Mouse (Mus musculus): ENCODE measurements at regions not wholly inside any gene's neighbourhood (a gene's known extent, or its start where the extent isn't known, plus 50 kb on each side); places are given as distances from the start of the nearest gene placed in this dataset.

DNA sequence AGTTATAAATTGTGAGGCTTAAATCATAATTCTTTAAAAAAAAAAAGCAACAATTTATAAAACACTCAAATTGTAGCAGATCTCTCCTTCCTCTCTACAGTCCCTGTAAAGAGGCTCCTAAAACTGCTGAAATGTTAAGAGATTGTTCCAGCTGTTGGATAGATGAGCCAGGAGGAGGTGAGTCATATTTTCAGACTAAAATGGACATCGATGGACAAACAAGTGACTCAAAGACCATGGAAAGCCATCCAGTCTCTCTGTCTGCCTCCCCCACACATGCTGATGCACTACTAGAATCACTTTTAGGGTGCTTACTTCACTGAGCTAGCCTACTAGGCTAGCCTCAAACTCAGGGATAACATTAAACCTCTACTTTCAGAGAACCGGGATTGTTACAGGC is 561.5 kb downstream of the Tmem114 start:
- no peak for DNase-seq

DNA sequence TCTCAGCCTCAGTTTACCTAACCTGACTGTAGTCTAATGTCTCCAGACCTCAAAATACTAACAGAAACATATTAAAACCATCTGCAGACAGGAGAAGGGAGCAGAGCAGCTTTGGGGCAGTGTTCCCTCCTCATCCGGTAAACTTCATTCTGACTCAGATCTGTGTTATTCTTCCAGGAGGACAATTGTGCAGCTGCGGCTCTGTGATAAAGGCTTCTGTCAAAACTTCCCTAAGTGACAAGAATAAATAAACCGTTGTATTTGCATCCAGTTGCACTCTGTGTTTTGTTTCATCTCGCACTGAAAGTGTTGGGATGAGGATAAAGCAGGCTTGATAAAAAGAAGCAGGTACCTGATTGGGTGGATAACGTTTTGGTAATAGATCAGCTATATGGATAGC is 585.8 kb downstream of the Tmem114 start:
- no peak for DNase-seq

- peak in 1 of 2 experiments; percentile 5 for DNase-seq
Observed at GRCm38 (mm10) chr16:7831142-7831541, 593.8 kb downstream of the Tmem114 start.

DNA sequence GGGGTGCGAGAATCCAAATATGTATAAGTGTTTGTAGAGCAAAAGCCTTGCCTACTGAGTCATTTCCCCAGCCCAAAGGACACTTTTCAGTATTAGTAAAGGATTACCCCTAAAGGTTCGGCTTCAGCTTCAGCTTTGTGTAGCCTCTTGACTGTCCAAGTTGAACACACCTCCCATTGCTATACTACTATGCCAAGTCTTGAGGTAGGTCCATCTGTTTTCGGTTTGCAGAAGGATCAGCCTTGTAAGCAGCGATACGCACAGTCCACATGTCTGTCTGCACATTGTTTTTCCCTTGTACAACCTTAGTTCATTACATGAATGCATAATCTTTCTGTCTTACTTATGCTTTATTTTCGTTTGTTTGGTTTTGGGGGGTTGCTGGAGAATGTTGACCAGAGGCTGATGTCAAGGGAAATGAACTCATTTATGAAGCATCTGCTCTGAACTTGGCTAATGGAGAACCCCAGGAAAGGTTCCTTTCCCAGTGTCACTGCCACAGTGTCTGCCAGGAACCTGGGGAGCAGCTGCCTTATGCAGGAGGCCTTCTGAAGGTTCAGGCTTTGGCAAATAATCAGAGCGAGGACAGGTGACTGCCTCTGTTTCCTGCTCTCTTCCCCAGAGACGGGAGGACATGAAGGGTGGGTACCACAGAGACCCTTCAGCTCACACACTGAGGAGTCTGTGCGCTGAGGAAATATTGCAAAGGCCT is 594.8 kb downstream of the Tmem114 start:
- DNase-seq, result no peak

DNA sequence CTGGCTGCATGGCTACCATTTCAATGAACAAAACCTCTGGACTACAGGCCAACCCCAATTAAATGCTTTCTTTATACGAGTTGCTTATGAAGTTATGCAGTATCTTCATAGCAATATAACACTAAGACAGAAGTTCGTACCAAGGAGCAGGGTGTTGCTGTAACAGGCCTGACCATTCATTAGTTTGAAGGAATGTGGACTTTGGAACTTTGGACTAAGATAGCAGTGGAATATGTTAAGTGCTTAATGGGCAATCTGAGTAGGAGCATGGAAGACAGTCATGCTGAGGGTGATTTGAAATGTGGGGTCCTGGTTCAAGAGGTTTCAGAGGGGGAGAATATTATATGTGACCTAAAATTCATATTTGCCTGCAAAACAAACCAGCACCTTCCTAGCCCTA is 623.8 kb downstream of the Tmem114 start:
- no peak for DNase-seq

GRCm38 (mm10) chr16:7797176-7797786 is 627.7 kb downstream of the Tmem114 start:
- DNase-seq, result no peak

GRCm38 (mm10) chr16:7795561-7795960 is 629.4 kb downstream of the Tmem114 start:
- no peak for DNase-seq

DNA sequence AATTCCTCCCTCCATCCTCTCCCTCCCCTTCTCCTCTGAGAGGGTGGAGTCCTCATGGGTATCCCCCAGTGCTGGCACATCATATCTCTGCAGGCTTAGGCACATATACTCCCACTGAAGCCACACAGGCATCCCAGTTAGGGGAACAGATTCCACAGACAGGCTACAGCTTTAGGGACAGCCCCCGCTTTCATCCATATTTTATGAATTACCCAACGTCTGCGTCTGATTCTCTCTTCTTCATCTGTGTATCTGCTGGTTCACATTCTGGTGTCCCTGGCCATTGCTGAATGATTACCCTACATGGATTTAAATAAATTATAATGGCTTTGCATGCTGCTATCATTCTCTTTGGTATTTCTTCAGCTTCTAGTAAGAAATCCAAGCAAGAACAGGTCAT is 632.4 kb downstream of the Tmem114 start:
- DNase-seq, result peak in 1 of 2 experiments; percentile 10

- peak; percentile 9 to 12 for DNase-seq
Observed at GRCm38 (mm10) chr16:7790260-7790659, 634.7 kb downstream of the Tmem114 start.

GRCm38 (mm10) chr16:7788209-7788608 is 636.7 kb downstream of the Tmem114 start:
- peak; percentile 57 to 70 for DNase-seq

GRCm38 (mm10) chr16:7781506-7781905 is 643.4 kb downstream of the Tmem114 start:
- DNase-seq, result no peak

- DNase-seq, result no peak
Observed at GRCm38 (mm10) chr16:7775635-7776034, 649.3 kb downstream of the Tmem114 start.

DNA sequence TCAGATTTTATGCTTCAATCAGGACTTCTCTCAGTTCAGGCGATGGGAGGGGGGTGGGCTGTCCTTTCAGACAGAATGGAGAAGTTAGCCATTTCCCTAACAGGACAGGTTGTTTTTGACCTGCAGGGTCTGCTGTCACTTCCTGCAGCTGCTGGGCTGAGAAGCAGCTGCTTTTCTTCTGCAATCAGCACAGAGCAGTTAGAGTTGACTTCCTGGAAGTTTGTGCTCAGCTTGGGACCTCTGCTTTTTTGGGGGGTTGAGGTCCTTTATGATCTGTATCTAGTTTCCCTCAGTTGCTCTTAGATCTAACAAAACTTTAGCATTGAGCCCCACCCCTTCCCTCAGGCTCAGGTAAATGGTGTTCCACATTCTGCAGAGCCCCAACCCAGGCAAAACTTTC is 656.5 kb downstream of the Tmem114 start:
- DNase-seq, result no peak

GRCm38 (mm10) chr16:7767691-7768090 is 657.2 kb downstream of the Tmem114 start:
- no peak for DNase-seq

DNA sequence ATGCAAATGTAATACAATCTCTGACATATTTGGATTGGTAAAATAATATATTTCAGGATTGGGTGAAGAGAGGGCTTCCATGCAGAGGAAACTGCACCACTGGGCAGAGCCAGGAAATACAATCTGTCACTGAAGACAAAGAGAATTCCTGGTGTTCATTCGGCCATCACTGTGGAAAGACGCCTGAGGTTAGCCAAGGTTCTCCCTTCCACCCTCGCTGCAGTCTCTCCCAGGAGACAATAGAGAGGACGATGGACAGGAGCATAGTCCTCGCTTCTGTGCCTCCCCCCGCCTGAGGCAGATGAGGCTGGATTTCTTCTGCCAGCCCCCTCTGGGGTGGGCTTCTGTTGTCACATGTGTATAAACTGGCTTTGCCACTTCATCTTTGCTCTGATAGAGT is 660.6 kb downstream of the Tmem114 start:
- DNase-seq, result no peak

DNA sequence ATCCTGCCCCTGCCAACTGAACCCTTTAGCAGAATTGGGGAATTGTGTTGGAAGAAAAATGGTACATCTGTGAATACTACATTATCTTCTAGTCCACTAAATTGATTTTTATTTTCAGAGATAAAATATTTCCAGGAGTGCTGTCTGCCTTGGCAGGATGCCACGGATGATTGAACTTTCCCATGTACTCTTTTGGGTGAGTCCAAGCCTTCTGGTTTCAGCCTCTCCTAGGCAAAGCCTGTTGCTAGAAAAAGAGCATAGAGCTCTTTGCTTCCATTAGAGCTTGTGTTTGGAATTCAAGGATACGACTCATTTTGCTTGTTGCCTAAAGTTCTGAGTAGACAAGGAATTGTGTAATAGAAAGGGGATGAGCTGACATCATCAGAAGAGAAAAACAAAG is 696.8 kb downstream of the Tmem114 start:
- DNase-seq, result no peak

DNA sequence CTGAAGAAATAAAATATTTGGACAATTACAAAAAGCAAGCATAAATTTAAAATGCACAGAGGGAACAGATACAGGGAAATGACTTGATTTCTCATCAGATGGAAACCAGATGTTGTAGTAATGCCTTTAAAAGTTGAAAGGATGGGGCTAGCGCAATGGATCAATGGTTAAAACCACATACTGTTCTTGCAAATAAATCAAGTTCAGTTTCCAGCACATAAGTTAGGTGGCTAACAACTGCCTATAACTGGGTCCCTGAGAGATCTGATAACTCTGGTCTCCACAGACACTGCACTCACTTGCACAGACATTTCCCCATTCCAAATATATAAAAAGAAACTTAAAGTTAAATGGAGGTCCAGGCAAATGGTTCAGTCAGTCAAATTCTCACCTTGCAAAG is 699.7 kb downstream of the Tmem114 start:
- DNase-seq, result no peak

DNA sequence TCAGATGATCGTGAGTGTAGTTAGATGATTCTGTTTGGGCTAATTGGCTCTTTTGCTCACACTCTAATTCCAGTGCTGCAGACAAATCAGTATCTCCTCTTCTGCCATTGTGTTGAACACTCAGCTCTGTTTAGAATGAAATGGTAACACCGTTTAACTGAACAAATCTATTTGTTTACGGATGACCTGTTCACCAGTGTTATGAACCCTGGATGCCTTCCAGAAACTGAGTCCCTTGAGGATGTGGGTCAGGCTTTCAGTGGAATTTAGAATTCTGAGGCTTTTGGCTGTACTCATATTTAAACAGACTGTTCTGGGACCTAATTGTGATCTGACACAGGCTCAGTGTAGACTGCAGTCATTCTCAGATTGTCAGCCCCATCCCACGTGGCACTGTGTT is 723.5 kb downstream of the Tmem114 start:
- no peak for DNase-seq

DNA sequence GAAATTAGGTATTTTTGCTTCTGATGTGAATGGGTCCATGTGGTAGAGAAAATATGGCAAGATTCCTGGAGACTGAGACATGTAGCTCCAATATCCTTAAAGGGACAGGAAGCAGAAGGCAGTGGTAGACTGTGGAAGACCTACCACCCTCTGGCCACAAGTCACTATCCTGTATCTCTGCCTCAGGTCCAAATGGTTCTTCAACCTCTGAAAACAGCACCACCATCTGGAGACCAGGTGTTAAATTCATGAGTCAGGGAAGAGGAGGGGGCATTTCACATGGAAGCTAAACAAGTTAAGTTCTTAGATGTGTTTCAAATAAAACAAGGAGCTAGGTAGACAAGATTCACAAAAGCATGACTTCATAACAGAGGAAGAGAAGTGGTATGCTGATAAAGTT is 739.5 kb downstream of the Tmem114 start:
- no peak for DNase-seq

GRCm38 (mm10) chr16:7666096-7666495 is 758.8 kb downstream of the Tmem114 start:
- no peak for DNase-seq

GRCm38 (mm10) chr16:7658133-7658532 is 766.8 kb downstream of the Tmem114 start:
- DNase-seq, result no peak

- no peak for DNase-seq
Observed at GRCm38 (mm10) chr16:7654451-7654850, 770.5 kb downstream of the Tmem114 start.

GRCm38 (mm10) chr16:7649771-7650170 is 775.2 kb downstream of the Tmem114 start:
- DNase-seq, result no peak

DNA sequence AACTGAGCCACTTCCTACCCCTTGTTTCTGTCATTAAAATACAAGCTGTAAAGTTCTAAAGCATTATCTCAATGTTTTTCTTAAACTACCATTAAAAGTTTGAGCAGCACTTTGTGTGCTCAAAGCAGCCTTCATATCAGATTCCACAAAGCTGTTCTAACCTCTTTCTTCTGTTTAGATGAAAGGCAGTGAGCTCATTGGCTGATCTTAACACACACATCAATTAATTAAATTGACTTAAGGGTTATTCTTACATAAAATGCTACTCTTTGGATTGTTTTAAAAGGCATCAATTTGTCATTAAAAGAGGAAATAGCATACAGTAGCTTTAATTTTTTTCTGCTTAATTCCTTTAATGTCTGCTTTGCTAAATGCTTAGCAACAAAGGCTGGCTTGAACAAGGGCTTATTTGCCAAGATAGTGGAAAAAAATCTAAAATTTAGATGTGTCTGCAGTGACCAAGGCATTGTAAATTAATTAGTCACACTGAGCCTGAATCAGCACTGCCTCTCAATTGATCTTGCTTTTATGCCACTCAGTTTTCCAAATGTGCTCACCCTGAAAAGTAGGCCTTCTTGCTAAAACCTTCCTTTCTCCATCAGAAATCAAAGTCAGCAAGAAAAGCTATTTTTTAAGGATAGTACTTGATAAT is 777.5 kb downstream of the Tmem114 start:
- no peak for DNase-seq
